Mouse (Mus musculus) midbrain, postnatal 0 days (tissue): ENCODE measurements at regions not wholly inside any gene's neighbourhood (a gene's known extent, or its start where the extent isn't known, plus 50 kb on each side); places are given as distances from the start of the nearest gene placed in this dataset.
"Not testable (repeated sequence)": the region's sequence is repeated elsewhere in the genome, so short reads cannot be mapped to it uniquely, and the experiment has no call there.

Source experiments
- ATAC-seq: fragments of 200-750 bp; cut with Nextera tagmentation; 2 replicates; pipeline ENCODE4 v1.8.0; 2017; ENCODE audit warnings: moderate number of reproducible peaks, mild to moderate bottlenecking, moderate TSS enrichment, moderate library complexity; ENCODE audit not compliant: low FRiP score
- DNase-seq: peaks from one replicate; pipeline ENCODE4 v3.0.0-alpha.2; 2015; ENCODE audit warnings: low spot score
- H3K27ac ChIP-seq: fragments of 300-500 bp; sonication (generic); 2 replicates; pipeline ENCODE4 v1.5.1; 2014; ENCODE audit warnings: low read depth, mild to moderate bottlenecking, low read length, mixed read lengths
- H3K27me3 ChIP-seq: fragments of 300-500 bp; sonication (generic); 2 replicates; pipeline ENCODE4 v1.6.1; 2014; ENCODE audit warnings: low read length, control low read depth, mixed read lengths; ENCODE audit not compliant: insufficient read depth
- H3K36me3 ChIP-seq: fragments of 300-500 bp; sonication (generic); 2 replicates; pipeline ENCODE4 v1.6.1; 2014; ENCODE audit warnings: low read length, control low read depth, mixed read lengths; ENCODE audit not compliant: insufficient read depth
- H3K4me1 ChIP-seq: fragments of 300-500 bp; sonication (generic); 2 replicates; pipeline ENCODE4 v1.6.1; 2014; ENCODE audit warnings: mild to moderate bottlenecking, control low read depth, antibody characterized with exemption, low read length, mixed read lengths; ENCODE audit not compliant: insufficient read depth
- H3K4me2 ChIP-seq: fragments of 300-500 bp; sonication (generic); 2 replicates; pipeline ENCODE4 v1.6.1; 2014; ENCODE audit warnings: low read depth, mild to moderate bottlenecking, low read length, mixed read lengths; ENCODE audit not compliant: poor library complexity, severe bottlenecking
- H3K4me3 ChIP-seq: fragments of 300-500 bp; sonication (generic); 2 replicates; pipeline ENCODE4 v1.5.1; 2014; ENCODE audit warnings: low read depth, mild to moderate bottlenecking, low read length, moderate library complexity
- H3K9ac ChIP-seq: fragments of 300-500 bp; sonication (generic); replicated peaks from 2 replicates; pipeline ENCODE4 v1.6.1; 2014; ENCODE audit warnings: mild to moderate bottlenecking, low read length, moderate library complexity, mixed read lengths; ENCODE audit not compliant: poor library complexity, severe bottlenecking
- H3K9me3 ChIP-seq: fragments of 300-500 bp; sonication (generic); 2 replicates; pipeline ENCODE4 v1.6.1; 2016; ENCODE audit warnings: low read length, control low read depth
- CTCF ChIP-seq: IDR thresholded peaks from 2 replicates; pipeline ENCODE4 v1.5.1; 2016; ENCODE audit warnings: antibody characterized with exemption, mild to moderate bottlenecking
- WGBS: fragments of 180-500 bp; shearing (Covaris S2); extraction: QIAGEN DNeasy Blood & Tissue Kit; methylation state at CpG from one replicate; pipeline ENCODE4 v1.1.7; 2014; 5-methylcytosine and 5-hydroxymethylcytosine counted together

DNA sequence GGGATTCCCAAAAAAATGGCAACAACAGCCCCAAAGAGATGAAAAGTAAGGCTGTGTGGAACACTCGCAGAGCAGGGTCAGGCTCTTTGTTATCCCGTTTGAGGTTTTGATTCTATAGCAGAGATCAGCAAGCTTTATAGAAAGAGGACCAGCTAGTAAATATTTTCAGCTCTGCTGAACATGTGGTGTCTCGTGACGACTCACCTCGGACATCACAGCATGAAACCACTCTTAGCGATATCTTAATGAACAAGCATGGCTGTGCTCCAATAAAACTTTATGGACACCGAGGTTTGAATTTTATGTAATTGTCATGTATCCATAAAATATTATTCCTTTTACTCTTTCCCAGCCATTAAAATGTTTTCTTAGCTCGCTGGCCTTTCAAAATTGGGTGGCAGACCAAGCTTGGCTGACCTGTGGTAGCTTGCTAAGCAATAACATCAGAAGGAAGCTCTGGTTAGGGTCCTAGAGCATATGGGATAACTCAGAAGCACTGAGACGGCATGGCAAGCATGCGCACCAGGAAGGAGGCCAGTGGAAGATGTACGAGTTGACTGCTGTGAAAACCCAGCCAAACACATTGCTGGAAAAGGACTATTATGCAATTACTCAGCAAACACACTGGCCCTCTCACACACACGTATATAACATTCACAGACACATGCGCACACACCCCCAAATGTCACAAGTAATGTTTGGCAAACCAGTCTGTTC, 81.4 kb upstream of the Gm12728 start:
- no peak for TF ChIP-seq CTCF
- DNase-seq (no peak), ATAC-seq (no peak)
- H3K36me3 ChIP-seq = no peaks in the 10 kb centered on the region
- H3K4me2 ChIP-seq = no peak overlapping the region
- no peaks in the 10 kb centered on the region for H3K9me3 ChIP-seq
- no peaks in the 10 kb centered on the region for H3K27me3 ChIP-seq
- no peaks in the 10 kb centered on the region for H3K4me1 ChIP-seq
- H3K27ac ChIP-seq = no peak overlapping the region
- H3K4me3 ChIP-seq = no peak overlapping the region
- no peak overlapping the region for H3K9ac ChIP-seq
- WGBS = 75% methylated on average over 13 of the region's 13 CpGs

DNA sequence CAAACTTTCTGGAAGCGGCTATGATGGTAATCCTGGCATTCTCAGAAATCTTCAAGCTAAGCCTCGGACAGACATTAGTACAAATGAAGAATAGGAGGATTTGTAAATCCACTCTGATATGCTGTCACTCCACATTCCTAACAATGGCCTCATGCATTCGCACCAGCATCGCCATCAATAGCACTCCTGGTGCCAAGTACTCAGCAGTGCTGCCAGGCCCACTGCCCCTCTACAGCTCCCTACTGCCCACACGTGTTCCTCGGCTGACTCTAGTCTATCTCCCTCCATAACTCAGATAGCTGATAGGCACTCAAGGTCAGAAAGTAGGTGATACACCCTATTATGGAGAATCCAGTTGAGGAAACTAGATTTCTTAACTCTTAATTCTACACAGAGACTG, 75.7 kb upstream of the Gm12728 start:
- Histone ChIP-seq H3K4me1 (no peaks in the 10 kb centered on the region), H3K36me3 (no peaks in the 10 kb centered on the region), H3K27ac (no peak overlapping the region), H3K27me3 (no peaks in the 10 kb centered on the region), H3K9ac (no peak overlapping the region), H3K4me3 (no peak overlapping the region), H3K4me2 (no peak overlapping the region), H3K9me3 (no peaks in the 10 kb centered on the region)
- no peak for DNase-seq
- ATAC-seq = no peak
- 68% methylated on average over 6 of the region's 6 CpGs for WGBS
- TF ChIP-seq CTCF = no peak

DNA sequence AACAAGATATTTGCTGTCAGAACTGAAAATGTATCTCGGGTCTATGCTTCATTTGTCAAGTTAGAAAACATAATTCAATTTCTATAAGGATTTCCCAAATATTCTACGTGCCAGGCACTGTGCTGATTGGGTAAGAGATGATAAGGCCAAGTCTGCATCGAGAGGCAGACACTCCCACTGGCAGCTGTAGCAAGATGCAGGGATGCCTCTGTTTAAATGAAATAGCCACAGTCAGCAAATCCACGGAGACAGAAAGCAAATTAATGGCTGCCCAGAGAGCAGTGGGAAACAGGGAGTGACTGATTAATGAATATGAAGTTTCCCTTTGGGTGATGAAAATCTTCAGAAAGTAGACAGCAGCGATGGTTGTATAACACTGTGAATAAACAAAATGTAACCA, 71.6 kb upstream of the Gm12728 start:
- no peaks in the 10 kb centered on the region for H3K9me3 ChIP-seq
- H3K36me3 ChIP-seq = no peaks in the 10 kb centered on the region
- no peak overlapping the region for H3K27ac ChIP-seq
- no peak overlapping the region for H3K4me2 ChIP-seq
- H3K4me1 ChIP-seq = no peaks in the 10 kb centered on the region
- no peak overlapping the region for H3K4me3 ChIP-seq
- DNase-seq = no peak
- H3K27me3 ChIP-seq = no peaks in the 10 kb centered on the region
- no peak for ATAC-seq
- no peak for TF ChIP-seq CTCF
- WGBS = 60% methylated on average over 5 of the region's 5 CpGs
- no peak overlapping the region for H3K9ac ChIP-seq

- DNase-seq = no peak
- H3K9me3 ChIP-seq = no peaks in the 10 kb centered on the region
- no peaks in the 10 kb centered on the region for H3K27me3 ChIP-seq
- no peak for ATAC-seq
- H3K4me1 ChIP-seq = no peaks in the 10 kb centered on the region
- H3K4me3 ChIP-seq = no peak overlapping the region
- WGBS = 86% methylated on average over 3 of the region's 3 CpGs
- no peak overlapping the region for H3K4me2 ChIP-seq
- no peak overlapping the region for H3K27ac ChIP-seq
- no peak overlapping the region for H3K9ac ChIP-seq
- no peaks in the 10 kb centered on the region for H3K36me3 ChIP-seq
- no peak for TF ChIP-seq CTCF
Measured at GRCm38 (mm10) chr4:105728696-105729095, 61.0 kb upstream of the Gm12728 start.

DNA sequence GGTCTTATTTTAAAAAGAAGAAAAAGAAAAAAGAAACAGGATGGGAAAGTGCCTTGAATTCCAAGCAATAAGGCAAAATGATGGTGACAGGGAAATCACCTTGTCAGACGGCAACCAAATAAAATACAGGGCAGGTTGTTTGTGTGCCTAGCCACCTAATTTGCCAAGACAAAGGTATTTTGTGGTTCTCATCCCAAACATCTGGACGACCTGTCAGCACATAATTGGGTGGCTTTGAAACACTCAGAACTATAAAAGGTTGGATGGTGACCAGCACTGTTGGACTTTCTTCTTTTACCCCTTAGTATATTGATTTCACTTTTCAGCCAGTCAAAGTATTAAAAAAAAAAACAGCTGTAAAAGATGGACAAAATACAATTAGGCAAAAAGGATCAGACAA, 58.8 kb upstream of the Gm12728 start:
- Histone ChIP-seq H3K4me3 (no peak overlapping the region), H3K9ac (no peak overlapping the region), H3K9me3 (no peaks in the 10 kb centered on the region), H3K36me3 (no peaks in the 10 kb centered on the region), H3K4me1 (no peaks in the 10 kb centered on the region), H3K27ac (no peak overlapping the region), H3K27me3 (no peaks in the 10 kb centered on the region), H3K4me2 (no peak overlapping the region)
- no peak for ATAC-seq
- no peak for TF ChIP-seq CTCF
- no peak for DNase-seq
- 82% methylated on average over 2 of the region's 2 CpGs for WGBS

GRCm38 (mm10) chr4:105735116-105735515, 54.6 kb upstream of the Gm12728 start:
- WGBS = 89% methylated on average over 6 of the region's 9 CpGs

More at GRCm38 (mm10) chr4:105735116-105735515, 54.6 kb upstream of the Gm12728 start:
- H3K4me2 ChIP-seq, H3K9ac ChIP-seq, H3K4me1 ChIP-seq, DNase-seq, H3K27ac ChIP-seq, ATAC-seq, H3K36me3 ChIP-seq, H3K4me3 ChIP-seq, H3K9me3 ChIP-seq, H3K27me3 ChIP-seq: not testable (repeated sequence)
